ENCODE assay signal across 8 mouse cellular contexts in the genomic region with DNA sequence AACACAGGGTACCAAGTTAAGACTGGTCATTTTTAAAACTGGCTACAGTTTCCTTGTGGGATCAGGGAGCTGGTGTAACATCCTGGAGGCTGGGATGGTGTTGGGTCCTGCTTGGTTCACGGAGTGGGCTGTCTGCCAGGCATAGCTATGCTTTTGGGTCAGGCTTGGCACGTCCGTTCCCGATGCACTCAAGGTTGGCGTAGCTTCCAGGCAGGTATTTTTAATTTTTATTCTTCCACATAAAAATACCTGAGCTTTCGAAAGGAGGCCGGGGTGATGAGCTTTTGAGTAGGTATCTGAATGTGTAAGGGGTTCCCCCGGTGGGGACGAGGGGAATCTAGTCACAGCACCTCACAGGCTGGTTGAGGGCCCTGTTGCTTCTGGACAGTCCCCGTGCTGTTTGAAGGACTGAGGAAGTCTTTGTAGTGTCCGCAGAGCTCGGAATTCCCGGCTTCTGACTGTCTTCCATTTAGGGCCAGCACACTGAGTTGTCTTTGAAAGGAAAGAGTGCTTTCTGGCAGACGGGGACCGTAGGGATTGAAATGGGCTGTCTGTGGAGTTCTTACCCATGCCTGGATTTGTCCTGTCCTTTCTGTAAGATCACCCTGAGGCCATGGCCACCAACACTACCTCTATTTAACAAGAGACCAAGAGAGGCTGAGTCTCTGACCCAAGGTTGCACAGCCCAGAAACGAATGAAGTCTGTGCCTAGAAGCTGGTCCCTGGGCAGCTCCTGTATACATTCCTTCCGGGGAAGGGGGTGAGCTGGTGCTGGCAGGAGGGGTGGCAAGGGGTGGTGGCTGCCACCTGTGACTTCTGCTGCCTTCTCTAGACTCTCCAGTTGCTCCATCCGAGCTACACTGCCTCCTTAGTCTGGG. TPM values are rescaled to one million over a fixed set of nuclear protein-coding genes. Genes with fewer than 3 reads are reported as not detected.
DNase-seq lines count a peak whose midpoint lies in the region; ATAC-seq and TF ChIP-seq lines count a peak whose summit lies in the region.

No protein-coding gene starts in this region.

- in situ Hi-C loops in ES-E14 (cut with MboI; ENCODE audit: low sequenced_read_pairs in 2 of 2, unreplicated experiment in 2 of 2): no loop called here

- H3K4me3 ChIP-seq in ES-E14 (ENCODE audit: insufficient read depth in 1 of 2, low read depth in 1 of 2, low read length in 2 of 2, poor library complexity in 1 of 2, severe bottlenecking in 1 of 2): peak overlapping the region in 1 of 2 experiments; percentile 16; a peak in 1 of 4 replicates
- H3K4me3 ChIP-seq in forebrain, embryonic 15.5 days: peak overlapping the region; percentile 95
- H3K4me3 ChIP-seq in kidney, adult 2 months (ENCODE audit: insufficient read depth, low read depth, low read length): peak overlapping the region; percentile 97
- peak overlapping the region; percentile 94 for H3K4me3 ChIP-seq in lung, embryonic 16.5 days (ENCODE audit: low read length)

- H3K27me3 ChIP-seq in forebrain, embryonic 15.5 days: no peaks in the 10 kb centered on the region
- no peaks in the 10 kb centered on the region for H3K27me3 ChIP-seq in kidney, adult 2 months (replicated peaks; ENCODE audit: control insufficient read depth, insufficient read depth, low read length)
- no peaks in the 10 kb centered on the region for H3K27me3 ChIP-seq in lung, embryonic 16.5 days (ENCODE audit: control insufficient read depth, insufficient read depth, low read depth, low read length)

- intact Hi-C loops in left cerebral cortex, postnatal 36 days (cut with DNase I): loop anchor here (5.0 kb wide), 1 partner anchor 49 kb away; the partner anchor contains the start of gene Rplp0

- H3K27ac ChIP-seq in ES-E14 (ENCODE audit: insufficient read depth, low read depth, low read length, poor library complexity, severe bottlenecking): no peak overlapping the region
- H3K27ac ChIP-seq in forebrain, embryonic 15.5 days (replicated peaks): no peak overlapping the region
- H3K27ac ChIP-seq in kidney, adult 2 months (ENCODE audit: insufficient read depth, low read depth, low read length): peak overlapping the region; percentile 82
- H3K27ac ChIP-seq in lung, embryonic 16.5 days (ENCODE audit: low read length): peak overlapping the region; percentile 79

- H3K4me2 ChIP-seq in forebrain, embryonic 15.5 days (replicated peaks): peak overlapping the region; percentile 83
- H3K4me2 ChIP-seq in lung, embryonic 16.5 days (ENCODE audit: low read depth, low read length): peak overlapping the region; percentile 93

- DNase-seq in ES-E14 (ENCODE audit: low read depth, low spot score): no peak
- peak; percentile 69 for DNase-seq in adrenal gland, postnatal 14 days
- DNase-seq in kidney, adult 2 months: peak; percentile 91
- DNase-seq in thymus, postnatal 14 days: peak; percentile 72
- DNase-seq in left cerebral cortex, postnatal 36 days (ENCODE audit: low spot score in 2 of 2): no peak
- no peak for DNase-seq in urinary bladder, postnatal 10 days (ENCODE audit: low spot score)

- TF ChIP-seq CTCF in kidney, adult 2 months (conservative IDR thresholded peaks at IDR 0.05; ENCODE audit: insufficient read depth, insufficient read length, low read depth, low read length): no peak

- peaks cover 10 to 22% of the 10 kb centered on the region in 2 experiments for H3K4me1 ChIP-seq in ES-E14 (ENCODE audit: control insufficient read depth in 2 of 2, insufficient read depth in 2 of 2, low read length in 2 of 2, poor library complexity in 1 of 2)
- peaks cover 35% of the 10 kb centered on the region for H3K4me1 ChIP-seq in forebrain, embryonic 15.5 days
- H3K4me1 ChIP-seq in kidney, adult 2 months (ENCODE audit: control insufficient read depth, insufficient read depth, low read length): peaks cover 24% of the 10 kb centered on the region
- peaks cover 32% of the 10 kb centered on the region for H3K4me1 ChIP-seq in lung, embryonic 16.5 days (replicated peaks; ENCODE audit: control insufficient read depth, insufficient read depth, low read length)

- H3K9ac ChIP-seq in ES-E14 (ENCODE audit: insufficient read depth, low read depth, low read length, poor library complexity, severe bottlenecking): peak overlapping the region; percentile 40; the same call in 1 of the 2 replicates
- peak overlapping the region; percentile 89 for H3K9ac ChIP-seq in forebrain, embryonic 15.5 days (replicated peaks)
- H3K9ac ChIP-seq in lung, embryonic 16.5 days (ENCODE audit: low read length): peak overlapping the region; percentile 96

- WGBS in forebrain, embryonic 15.5 days: 41% methylated on average over 18 of the region's 18 CpGs
- WGBS in kidney, adult 2 months: 6% methylated on average over 18 of the region's 18 CpGs
- WGBS in lung, embryonic 16.5 days: 23% methylated on average over 18 of the region's 18 CpGs

- ATAC-seq in forebrain, embryonic 15.5 days (replicated peaks): no peak
- no peak for ATAC-seq in lung, embryonic 16.5 days (ENCODE audit: low read depth)

- TF ChIP-seq POLR2A in kidney, adult 2 months (IDR thresholded peaks at IDR 0.05; ENCODE audit: low read depth, low read length): peak; percentile 13

- H3K36me3 ChIP-seq in ES-E14 (ENCODE audit: control insufficient read depth, insufficient read depth, low read length, poor library complexity, severe bottlenecking): no peaks in the 10 kb centered on the region
- H3K36me3 ChIP-seq in forebrain, embryonic 15.5 days: no peaks in the 10 kb centered on the region
- no peaks in the 10 kb centered on the region for H3K36me3 ChIP-seq in kidney, adult 2 months (ENCODE audit: control insufficient read depth, insufficient read depth, low read length)
- H3K36me3 ChIP-seq in lung, embryonic 16.5 days (ENCODE audit: control insufficient read depth, insufficient read depth, low read length): no peaks in the 10 kb centered on the region

- H3K9me3 ChIP-seq in ES-E14 (ENCODE audit: control insufficient read depth, insufficient read depth, low read depth, low read length): no peaks in the 10 kb centered on the region
- H3K9me3 ChIP-seq in forebrain, embryonic 15.5 days: no peaks in the 10 kb centered on the region
- no peaks in the 10 kb centered on the region for H3K9me3 ChIP-seq in lung, embryonic 16.5 days (ENCODE audit: control insufficient read depth, low read length)

TF ChIP-seq in ES-E14, 5 proteins besides CTCF, POLR2A, EP300 and RAD21:
- TF ChIP-seq ZC3H11A (IDR thresholded peaks at IDR 0.05; ENCODE audit: borderline replicate concordance, low read depth, low read length) (no peak), HCFC1 (IDR thresholded peaks at IDR 0.05; ENCODE audit: borderline replicate concordance, insufficient read depth, low read length) (no peak), CHD2 (IDR thresholded peaks at IDR 0.05; ENCODE audit: low read depth, low read length) (no peak), MAFK (IDR thresholded peaks at IDR 0.05; ENCODE audit: insufficient read depth, low read depth, low read length) (no peak), ZNF384 (IDR thresholded peaks at IDR 0.05; ENCODE audit: low read depth, low read length) (no peak)

RNA-seq across cellular contexts. Expression of gene Pxn, which starts 1.7 kb away (rescaled TPM):
- total RNA-seq in ES-E14 (2012; rRNA removed): 25.5 and 29.4 TPM in 2 replicates
- 48.9 and 54.8 TPM in 2 replicates for total RNA-seq in adrenal gland, postnatal 14 days (2021)
- polyA plus RNA-seq in forebrain, embryonic 15.5 days (2015; fragmentation: Nextera tagmentation; extraction: Ambion mirVana): 19.1 and 19.7 TPM in 2 replicates
- polyA plus RNA-seq in kidney, adult 2 months (2012; rRNA removed): 101 and 122 TPM in 2 replicates
- 70.1 and 74.4 TPM in 2 replicates for polyA plus RNA-seq in lung, embryonic 16.5 days (2015; fragmentation: Nextera tagmentation; extraction: Ambion mirVana)
- total RNA-seq in left cerebral cortex, postnatal 36 days (2021): 10 to 100 TPM; 15.1 to 24.7 TPM

RNA-seq across cellular contexts. Expression of gene Sirt4, which starts 23.7 kb away (rescaled TPM):
- 15.3 and 25.7 TPM in 2 replicates for total RNA-seq in ES-E14 (2012; rRNA removed)
- 18.1 and 23.5 TPM in 2 replicates for total RNA-seq in adrenal gland, postnatal 14 days (2021)
- 34.0 and 34.2 TPM in 2 replicates for polyA plus RNA-seq in forebrain, embryonic 15.5 days (2015; fragmentation: Nextera tagmentation; extraction: Ambion mirVana)
- 34.0 and 49.3 TPM in 2 replicates for polyA plus RNA-seq in kidney, adult 2 months (2012; rRNA removed)
- 28.1 and 31.4 TPM in 2 replicates for polyA plus RNA-seq in lung, embryonic 16.5 days (2015; fragmentation: Nextera tagmentation; extraction: Ambion mirVana)
- 10 to 100 TPM; 19.7 to 51.7 TPM for total RNA-seq in left cerebral cortex, postnatal 36 days (2021)

RNA-seq across cellular contexts. Expression of gene Pla2g1b, which starts 42.2 kb away (rescaled TPM):
- total RNA-seq in ES-E14 (2012; rRNA removed): 31.1 and 36.6 TPM in 2 replicates
- not detected in 2 replicates for total RNA-seq in adrenal gland, postnatal 14 days (2021)
- not detected in 2 replicates for polyA plus RNA-seq in forebrain, embryonic 15.5 days (2015; fragmentation: Nextera tagmentation; extraction: Ambion mirVana)
- 0.74 TPM in 1 of 2 replicates, not detected in the other for polyA plus RNA-seq in kidney, adult 2 months (2012; rRNA removed)
- 9.7 and 9.8 TPM in 2 replicates for polyA plus RNA-seq in lung, embryonic 16.5 days (2015; fragmentation: Nextera tagmentation; extraction: Ambion mirVana)
- total RNA-seq in left cerebral cortex, postnatal 36 days (2021): not detected

RNA-seq across cellular contexts. Expression of gene Rplp0, which starts 51.0 kb away (rescaled TPM):
- total RNA-seq in ES-E14 (2012; rRNA removed): 2,284 and 2,327 TPM in 2 replicates
- 786 and 963 TPM in 2 replicates for total RNA-seq in adrenal gland, postnatal 14 days (2021)
- polyA plus RNA-seq in forebrain, embryonic 15.5 days (2015; fragmentation: Nextera tagmentation; extraction: Ambion mirVana): 1,000 and 1,018 TPM in 2 replicates
- 1,267 and 1,337 TPM in 2 replicates for polyA plus RNA-seq in kidney, adult 2 months (2012; rRNA removed)
- 1,507 and 1,565 TPM in 2 replicates for polyA plus RNA-seq in lung, embryonic 16.5 days (2015; fragmentation: Nextera tagmentation; extraction: Ambion mirVana)
- 100 to 1,000 TPM; 173 to 213 TPM for total RNA-seq in left cerebral cortex, postnatal 36 days (2021)

RNA-seq across cellular contexts. Expression of gene Gcn1l1, which starts 56.8 kb away (rescaled TPM):
- 112 and 163 TPM in 2 replicates for total RNA-seq in ES-E14 (2012; rRNA removed)
- 59.7 and 60.4 TPM in 2 replicates for total RNA-seq in adrenal gland, postnatal 14 days (2021)
- 43.8 and 46.1 TPM in 2 replicates for polyA plus RNA-seq in forebrain, embryonic 15.5 days (2015; fragmentation: Nextera tagmentation; extraction: Ambion mirVana)
- 42.2 and 45.4 TPM in 2 replicates for polyA plus RNA-seq in kidney, adult 2 months (2012; rRNA removed)
- polyA plus RNA-seq in lung, embryonic 16.5 days (2015; fragmentation: Nextera tagmentation; extraction: Ambion mirVana): 32.9 and 35.1 TPM in 2 replicates
- 10 to 100 TPM; 61.2 to 69.0 TPM for total RNA-seq in left cerebral cortex, postnatal 36 days (2021)

Comparison
In these comparisons a context has a peak if more than half of its experiments do, and no peak if none do; other contexts are left out.
1. DNase-seq: peak in adrenal gland, postnatal 14 days (single experiment), kidney, adult 2 months (single experiment) and thymus, postnatal 14 days (single experiment); none in ES-E14 (single experiment), left cerebral cortex, postnatal 36 days (0 of 2) and urinary bladder, postnatal 10 days (single experiment).
2. H3K27ac ChIP-seq: peak in kidney, adult 2 months (single experiment) and lung, embryonic 16.5 days (single experiment); none in ES-E14 (single experiment) and forebrain, embryonic 15.5 days (single experiment).
3. H3K9ac ChIP-seq: peak in every context shown above with its lines; median percentile 96 in lung, embryonic 16.5 days; 89 in forebrain, embryonic 15.5 days; 40 in ES-E14.
4. RNA of gene Pla2g1b, which starts 42.2 kb away (total RNA-seq): 31.1 to 36.6 TPM in ES-E14; not detected in adrenal gland, postnatal 14 days and not detected in left cerebral cortex, postnatal 36 days; every median in the first group is over 10 times any median in the second.